Mouse (Mus musculus) lung, embryonic 16.5 days (tissue): ENCODE data around the gene Sbf2. TPM values are rescaled to one million over a fixed set of nuclear protein-coding genes. Genes with fewer than 3 reads are reported as not detected.
"Not testable (repeated sequence)": the region's sequence is repeated elsewhere in the genome, so short reads cannot be mapped to it uniquely, and the experiment has no call there.

Experiments used
- ATAC-seq: fragments of 200-750 bp; cut with Nextera tagmentation; 2 replicates; pipeline ENCODE4 v1.8.0; 2017; ENCODE audit warnings: low read depth, mild to moderate bottlenecking, moderate library complexity
- H3K27ac ChIP-seq: fragments of 300-500 bp; sonication (generic); 2 replicates; pipeline ENCODE4 v1.5.1; 2014; ENCODE audit warnings: mild to moderate bottlenecking, control low read depth, low read length
- H3K27me3 ChIP-seq: fragments of 300-500 bp; sonication (generic); 2 replicates; pipeline ENCODE4 v1.6.1; 2014; ENCODE audit warnings: low read depth, low read length, mixed read lengths; ENCODE audit not compliant: control insufficient read depth, insufficient read depth
- H3K36me3 ChIP-seq: fragments of 300-500 bp; sonication (generic); 2 replicates; pipeline ENCODE4 v1.6.1; 2014; ENCODE audit warnings: low read length; ENCODE audit not compliant: control insufficient read depth, insufficient read depth
- H3K4me1 ChIP-seq: fragments of 300-500 bp; sonication (generic); replicated peaks from 2 replicates; pipeline ENCODE4 v1.6.1; 2014; ENCODE audit warnings: low read length, mixed read lengths; ENCODE audit not compliant: control insufficient read depth, insufficient read depth
- H3K4me2 ChIP-seq: fragments of 300-500 bp; sonication (generic); 2 replicates; pipeline ENCODE4 v1.6.1; 2014; ENCODE audit warnings: low read depth, low read length, control low read depth
- H3K4me3 ChIP-seq: fragments of 300-500 bp; sonication (generic); 2 replicates; pipeline ENCODE4 v1.5.1; 2014; ENCODE audit warnings: mild to moderate bottlenecking, low read length, control low read depth
- H3K9ac ChIP-seq: fragments of 300-500 bp; sonication (generic); 2 replicates; pipeline ENCODE4 v1.6.1; 2014; ENCODE audit warnings: low read length, control low read depth
- H3K9me3 ChIP-seq: fragments of 300-500 bp; sonication (generic); 2 replicates; pipeline ENCODE4 v1.6.1; 2016; ENCODE audit warnings: low read length; ENCODE audit not compliant: control insufficient read depth
- WGBS: fragments of 180-500 bp; shearing (Covaris S2); extraction: QIAGEN DNeasy Blood & Tissue Kit; methylation state at CpG from one replicate; pipeline ENCODE4 v1.1.7; 2014; 5-methylcytosine and 5-hydroxymethylcytosine counted together
- polyA plus RNA-seq: library from polyadenylated mRNA; unstranded; fragments of >200 nt; fragmentation: Nextera tagmentation; extraction: Ambion mirVana; gene quantifications from 2 replicates; pipeline ENCODE4 v1.2.1, GENCODE M21; 2015

Sbf2 gene
- polyA plus RNA-seq, 1 experiment from 2014 or later: 37.9 TPM

DNA sequence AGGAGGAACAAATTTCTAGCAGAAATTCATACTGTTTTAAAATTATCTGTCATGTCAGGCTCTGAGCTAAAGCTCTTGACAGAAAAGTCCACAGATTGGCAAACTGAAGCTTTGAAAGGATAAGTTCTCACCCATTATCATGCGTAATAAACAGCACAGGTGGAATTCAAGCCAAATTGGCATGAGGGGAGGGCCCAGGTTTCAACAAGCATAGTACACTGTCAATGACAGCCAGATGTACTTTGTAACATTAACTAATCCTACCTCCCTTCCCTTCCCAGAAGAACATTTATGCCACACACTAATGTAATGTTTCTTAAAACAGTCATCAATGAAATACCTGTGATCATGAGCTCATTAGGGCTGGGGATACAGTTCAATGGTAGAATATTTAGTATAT lies 17.6 kb downstream of the Sbf2 start:
- 88% methylated on average over 1 of the region's 1 CpGs for WGBS
- ATAC-seq: no peak

DNA sequence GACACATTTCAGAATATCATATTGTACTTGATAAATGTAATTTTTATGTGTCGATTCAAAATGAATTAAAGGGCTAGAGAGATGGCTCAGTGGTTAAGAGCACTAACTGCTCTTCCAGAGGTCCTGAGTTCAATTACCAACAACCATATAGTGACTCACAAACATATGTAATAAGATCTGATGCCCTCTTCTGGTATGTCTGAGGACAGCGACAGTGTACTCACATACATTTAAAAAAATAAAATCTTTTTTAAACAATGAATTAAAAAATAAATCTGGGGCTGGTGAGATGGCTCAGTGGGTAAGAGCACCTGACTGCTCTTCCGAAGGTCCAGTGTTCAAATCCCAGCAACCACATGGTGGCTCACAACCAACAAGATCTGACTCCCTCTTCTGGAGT lies 20.7 kb downstream of the Sbf2 start:
- H3K36me3 ChIP-seq, H3K9ac ChIP-seq, H3K4me3 ChIP-seq, H3K9me3 ChIP-seq, H3K27ac ChIP-seq, H3K27me3 ChIP-seq, ATAC-seq, H3K4me2 ChIP-seq, H3K4me1 ChIP-seq: not testable (repeated sequence)
- 90% methylated on average over 3 of the region's 3 CpGs for WGBS

More for the DNA sequence above, 17.6 kb downstream of the Sbf2 start:
- H3K27ac ChIP-seq: no peak overlapping the region
- no peaks in the 10 kb centered on the region for H3K4me1 ChIP-seq
- H3K9ac ChIP-seq: no peak overlapping the region
- H3K9me3 ChIP-seq: peaks cover 3% of the 10 kb centered on the region
- no peaks in the 10 kb centered on the region for H3K27me3 ChIP-seq
- H3K4me3 ChIP-seq: no peak overlapping the region
- no peak overlapping the region for H3K4me2 ChIP-seq
- H3K36me3 ChIP-seq: peaks cover 5% of the 10 kb centered on the region

DNA sequence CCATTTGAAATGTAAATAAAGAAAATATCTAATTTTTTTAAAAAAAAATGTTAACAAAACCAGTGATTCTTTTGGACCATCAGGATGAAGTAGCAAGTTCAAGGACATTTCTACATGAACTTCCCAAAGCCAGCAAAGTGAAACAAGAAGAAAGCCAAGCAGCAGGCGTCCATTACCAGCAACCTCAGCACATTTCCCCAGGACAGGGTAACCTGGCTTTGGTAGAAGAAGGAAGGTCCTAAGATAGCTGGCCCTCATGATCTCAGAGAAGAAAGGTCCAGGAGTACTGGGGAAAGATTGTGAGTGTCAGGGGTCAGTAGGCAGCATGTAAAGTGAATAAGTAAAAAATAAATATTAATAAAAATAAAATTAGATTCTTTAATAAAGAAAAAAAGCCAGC lies 27.0 kb downstream of the Sbf2 start:
- Histone ChIP-seq H3K36me3 (no peaks in the 10 kb centered on the region), H3K4me2 (no peak overlapping the region), H3K27me3 (no peaks in the 10 kb centered on the region), H3K4me1 (no peaks in the 10 kb centered on the region), H3K9me3 (no peaks in the 10 kb centered on the region), H3K27ac (no peak overlapping the region), H3K4me3 (no peak overlapping the region), H3K9ac (no peak overlapping the region)
- ATAC-seq: no peak
- 87% methylated on average over 1 of the region's 1 CpGs for WGBS

DNA sequence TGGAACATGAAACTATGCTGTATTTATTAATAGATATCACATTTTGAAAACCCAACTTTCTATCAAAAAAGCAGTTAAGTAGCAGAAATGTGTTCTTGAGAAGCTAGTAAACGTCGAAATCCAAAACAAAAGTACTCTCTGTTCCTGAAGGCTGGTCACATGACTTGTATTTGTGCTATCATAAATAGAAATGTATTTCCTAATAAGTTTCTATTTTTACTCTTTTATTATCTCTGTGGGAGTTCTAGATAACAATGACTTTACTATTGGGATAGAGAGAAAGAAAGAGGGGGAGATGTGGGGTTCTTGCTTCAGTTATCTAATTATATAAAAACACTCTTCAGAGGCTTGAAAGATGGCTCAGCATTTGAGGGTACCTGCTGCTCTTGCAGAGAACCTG lies 29.5 kb downstream of the Sbf2 start:
- H3K36me3 ChIP-seq: no peaks in the 10 kb centered on the region
- 60% methylated on average over 2 of the region's 2 CpGs for WGBS
- no peak overlapping the region for H3K27ac ChIP-seq
- H3K27me3 ChIP-seq: no peaks in the 10 kb centered on the region
- H3K9ac ChIP-seq: no peak overlapping the region
- no peak for ATAC-seq
- no peaks in the 10 kb centered on the region for H3K9me3 ChIP-seq
- H3K4me2 ChIP-seq: no peak overlapping the region
- no peak overlapping the region for H3K4me3 ChIP-seq
- no peaks in the 10 kb centered on the region for H3K4me1 ChIP-seq

DNA sequence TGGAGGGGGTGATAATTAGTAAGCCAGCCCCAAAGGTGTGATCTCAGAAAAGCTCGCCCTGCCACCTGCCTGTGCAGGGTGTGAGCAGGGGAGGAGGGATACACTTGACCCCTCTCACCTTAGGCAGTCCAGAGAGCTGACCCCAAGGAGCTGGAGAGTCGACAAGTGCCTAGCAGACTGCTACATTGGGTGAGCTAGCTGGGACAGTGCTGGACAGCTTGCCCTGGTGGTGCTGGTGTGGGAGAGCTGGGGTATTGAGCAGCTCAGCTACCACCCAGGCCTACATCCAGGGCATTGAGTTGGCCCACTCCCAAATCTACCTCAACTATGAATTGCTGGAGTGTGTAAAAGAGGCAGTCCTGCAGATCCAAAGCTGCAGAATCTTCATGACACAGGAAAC lies 30.6 kb downstream of the Sbf2 start:
- 58% methylated on average over 2 of the region's 2 CpGs for WGBS
- ATAC-seq: peak; percentile 41; the same call in 1 of the 2 replicates
- Histone ChIP-seq H3K36me3 (no peaks in the 10 kb centered on the region), H3K9ac (no peak overlapping the region), H3K4me3 (no peak overlapping the region), H3K9me3 (no peaks in the 10 kb centered on the region), H3K4me1 (no peaks in the 10 kb centered on the region), H3K4me2 (no peak overlapping the region), H3K27me3 (no peaks in the 10 kb centered on the region), H3K27ac (no peak overlapping the region)

DNA sequence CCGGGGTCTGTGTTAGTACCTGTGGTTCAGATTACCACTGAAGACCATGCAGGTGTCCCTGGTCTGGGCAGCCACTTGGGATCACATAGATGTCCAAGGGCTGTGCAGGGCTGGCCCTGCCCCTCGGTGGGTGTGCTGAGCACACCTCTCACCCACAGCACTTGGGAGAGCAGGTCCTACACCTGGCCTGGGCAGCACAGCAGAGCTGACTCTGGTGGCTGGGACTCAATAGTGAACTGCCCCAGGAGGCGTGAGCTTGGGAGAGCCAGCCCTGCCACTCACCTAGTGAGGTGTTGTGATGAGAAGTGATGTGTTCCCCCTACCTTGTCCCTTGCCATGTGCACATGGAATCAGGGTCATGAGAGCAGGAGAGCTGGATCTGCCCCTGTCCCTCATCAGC lies 31.0 kb downstream of the Sbf2 start:
- no peaks in the 10 kb centered on the region for H3K9me3 ChIP-seq
- H3K36me3 ChIP-seq: no peaks in the 10 kb centered on the region
- H3K4me2 ChIP-seq: no peak overlapping the region
- WGBS: 96% methylated on average over 3 of the region's 3 CpGs
- H3K4me3 ChIP-seq: no peak overlapping the region
- no peak overlapping the region for H3K27ac ChIP-seq
- no peak overlapping the region for H3K9ac ChIP-seq
- ATAC-seq: peak; percentile 28; the same call in 1 of the 2 replicates
- H3K27me3 ChIP-seq: no peaks in the 10 kb centered on the region
- no peaks in the 10 kb centered on the region for H3K4me1 ChIP-seq

DNA sequence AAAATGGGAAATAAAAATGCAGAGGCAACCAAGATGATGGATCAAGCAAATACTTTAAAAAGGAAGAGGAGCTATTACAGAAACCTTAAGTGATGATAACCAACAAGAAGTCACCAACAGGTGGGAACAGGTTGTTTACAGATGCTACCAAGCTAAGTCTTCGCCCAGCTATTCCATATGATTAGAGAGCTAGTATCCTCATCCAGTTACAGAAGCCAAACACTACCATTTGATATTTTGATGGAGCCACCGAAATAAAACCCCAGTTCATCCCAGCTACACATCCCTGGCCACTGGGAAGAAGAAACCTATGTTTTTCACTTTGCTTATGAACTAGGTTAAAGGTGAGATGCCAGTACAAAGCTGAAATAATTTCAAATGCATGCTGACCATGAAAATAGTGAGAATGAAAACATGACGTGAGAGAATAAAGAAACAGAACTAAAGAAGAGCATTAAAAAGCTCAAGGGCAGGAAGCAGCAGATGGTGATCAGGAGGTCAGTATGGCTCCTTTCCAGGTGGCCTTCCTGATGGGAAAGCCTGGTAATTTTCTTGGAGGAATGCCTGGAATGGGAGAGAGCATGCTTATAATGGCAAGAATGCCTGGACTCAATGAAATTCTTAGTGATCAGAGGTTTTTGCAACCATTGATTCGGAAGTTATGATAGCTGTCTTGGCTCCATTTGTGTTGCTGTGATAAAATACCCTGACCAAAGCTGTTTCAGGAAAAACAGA lies 48.7 kb downstream of the Sbf2 start:
- no peak overlapping the region for H3K4me2 ChIP-seq
- WGBS: 76% methylated on average over 4 of the region's 4 CpGs
- no peaks in the 10 kb centered on the region; the same call in 1 of the 2 replicates for H3K4me1 ChIP-seq
- ATAC-seq: no peak
- H3K4me3 ChIP-seq: no peak overlapping the region
- no peaks in the 10 kb centered on the region for H3K27me3 ChIP-seq
- H3K9me3 ChIP-seq: no peaks in the 10 kb centered on the region
- H3K27ac ChIP-seq: no peak overlapping the region
- H3K9ac ChIP-seq: no peak overlapping the region
- peaks cover 3% of the 10 kb centered on the region; the same call in 1 of the 2 replicates for H3K36me3 ChIP-seq

DNA sequence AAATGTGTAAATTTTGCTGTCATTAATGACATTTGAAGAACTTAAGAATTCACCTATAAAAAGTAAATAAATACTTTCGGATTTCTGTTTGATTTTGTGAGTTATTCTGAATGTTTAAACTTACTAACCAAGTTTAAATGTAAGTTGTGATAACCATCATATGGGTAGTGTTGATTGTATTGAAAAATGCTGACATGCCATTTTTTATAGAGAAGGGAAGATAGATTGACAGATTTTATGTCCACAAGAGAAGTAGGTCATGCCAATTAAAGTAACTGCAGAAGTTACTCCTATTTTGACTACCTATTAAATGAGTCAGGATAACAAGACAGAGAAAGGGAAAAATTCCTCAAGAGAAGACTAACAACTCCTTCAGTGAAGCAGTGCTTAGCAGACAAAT lies 53.1 kb downstream of the Sbf2 start:
- ATAC-seq: no peak
- 0 out of 2 replicates have a peak, but pooled peaks cover 5% of the 10 kb centered on the region for H3K36me3 ChIP-seq
- no peak overlapping the region for H3K9ac ChIP-seq
- H3K4me3 ChIP-seq: no peak overlapping the region
- no peak overlapping the region for H3K4me2 ChIP-seq
- H3K27ac ChIP-seq: no peak overlapping the region
- no peaks in the 10 kb centered on the region for H3K9me3 ChIP-seq
- 68% methylated on average over 1 of the region's 1 CpGs for WGBS
- no peaks in the 10 kb centered on the region for H3K27me3 ChIP-seq
- H3K4me1 ChIP-seq: no peaks in the 10 kb centered on the region; the same call in 1 of the 2 replicates

DNA sequence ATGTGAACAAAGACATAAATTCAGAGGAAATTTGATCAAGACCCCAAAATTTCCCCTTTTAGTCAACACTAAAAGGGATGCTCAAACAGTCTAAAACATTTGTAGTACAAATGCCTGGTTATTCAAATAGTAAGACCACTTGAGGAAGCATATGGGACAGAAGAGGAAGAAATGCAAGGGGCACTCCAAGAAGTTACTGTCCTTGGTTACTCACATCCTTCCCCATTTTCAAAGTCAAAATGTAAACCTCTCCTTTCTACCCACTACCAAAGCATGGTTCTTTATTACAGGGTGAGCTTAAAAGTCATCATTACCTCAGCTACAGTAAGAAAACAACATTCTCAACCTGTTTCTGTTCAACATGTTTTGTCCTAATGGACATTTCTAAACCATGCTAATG lies 57.7 kb downstream of the Sbf2 start:
- no peak for ATAC-seq
- H3K4me2 ChIP-seq: no peak overlapping the region
- H3K9me3 ChIP-seq: no peaks in the 10 kb centered on the region
- H3K27me3 ChIP-seq: no peaks in the 10 kb centered on the region
- H3K27ac ChIP-seq: no peak overlapping the region
- H3K36me3 ChIP-seq: 0 out of 2 replicates have a peak, but pooled peaks cover 5% of the 10 kb centered on the region
- no peak overlapping the region for H3K9ac ChIP-seq
- no peaks in the 10 kb centered on the region for H3K4me1 ChIP-seq
- H3K4me3 ChIP-seq: no peak overlapping the region
